Mouse (Mus musculus) lung, embryonic 16.5 days (tissue): Measurements from ENCODE around the gene Ptpn12. TPM values are rescaled to one million over a fixed set of nuclear protein-coding genes. Genes with fewer than 3 reads are reported as not detected.

Source experiments
- ATAC-seq: fragments of 200-750 bp; cut with Nextera tagmentation; 2 replicates; pipeline ENCODE4 v1.8.0; 2017; ENCODE audit warnings: low read depth, mild to moderate bottlenecking, moderate library complexity
- H3K27ac ChIP-seq: fragments of 300-500 bp; sonication (generic); 2 replicates; pipeline ENCODE4 v1.5.1; 2014; ENCODE audit warnings: mild to moderate bottlenecking, control low read depth, low read length
- H3K27me3 ChIP-seq: fragments of 300-500 bp; sonication (generic); 2 replicates; pipeline ENCODE4 v1.6.1; 2014; ENCODE audit warnings: low read depth, low read length, mixed read lengths; ENCODE audit not compliant: control insufficient read depth, insufficient read depth
- H3K36me3 ChIP-seq: fragments of 300-500 bp; sonication (generic); 2 replicates; pipeline ENCODE4 v1.6.1; 2014; ENCODE audit warnings: low read length; ENCODE audit not compliant: control insufficient read depth, insufficient read depth
- H3K4me1 ChIP-seq: fragments of 300-500 bp; sonication (generic); replicated peaks from 2 replicates; pipeline ENCODE4 v1.6.1; 2014; ENCODE audit warnings: low read length, mixed read lengths; ENCODE audit not compliant: control insufficient read depth, insufficient read depth
- H3K4me2 ChIP-seq: fragments of 300-500 bp; sonication (generic); 2 replicates; pipeline ENCODE4 v1.6.1; 2014; ENCODE audit warnings: low read depth, low read length, control low read depth
- H3K4me3 ChIP-seq: fragments of 300-500 bp; sonication (generic); 2 replicates; pipeline ENCODE4 v1.5.1; 2014; ENCODE audit warnings: mild to moderate bottlenecking, low read length, control low read depth
- H3K9ac ChIP-seq: fragments of 300-500 bp; sonication (generic); 2 replicates; pipeline ENCODE4 v1.6.1; 2014; ENCODE audit warnings: low read length, control low read depth
- H3K9me3 ChIP-seq: fragments of 300-500 bp; sonication (generic); 2 replicates; pipeline ENCODE4 v1.6.1; 2016; ENCODE audit warnings: low read length; ENCODE audit not compliant: control insufficient read depth
- WGBS: fragments of 180-500 bp; shearing (Covaris S2); extraction: QIAGEN DNeasy Blood & Tissue Kit; methylation state at CpG from one replicate; pipeline ENCODE4 v1.1.7; 2014; 5-methylcytosine and 5-hydroxymethylcytosine counted together
- polyA plus RNA-seq: library from polyadenylated mRNA; unstranded; fragments of >200 nt; fragmentation: Nextera tagmentation; extraction: Ambion mirVana; gene quantifications from 2 replicates; pipeline ENCODE4 v1.2.1, GENCODE M21; 2015

Ptpn12 gene
- polyA plus RNA-seq, 1 experiment from 2014 or later: 29.4 TPM

DNA sequence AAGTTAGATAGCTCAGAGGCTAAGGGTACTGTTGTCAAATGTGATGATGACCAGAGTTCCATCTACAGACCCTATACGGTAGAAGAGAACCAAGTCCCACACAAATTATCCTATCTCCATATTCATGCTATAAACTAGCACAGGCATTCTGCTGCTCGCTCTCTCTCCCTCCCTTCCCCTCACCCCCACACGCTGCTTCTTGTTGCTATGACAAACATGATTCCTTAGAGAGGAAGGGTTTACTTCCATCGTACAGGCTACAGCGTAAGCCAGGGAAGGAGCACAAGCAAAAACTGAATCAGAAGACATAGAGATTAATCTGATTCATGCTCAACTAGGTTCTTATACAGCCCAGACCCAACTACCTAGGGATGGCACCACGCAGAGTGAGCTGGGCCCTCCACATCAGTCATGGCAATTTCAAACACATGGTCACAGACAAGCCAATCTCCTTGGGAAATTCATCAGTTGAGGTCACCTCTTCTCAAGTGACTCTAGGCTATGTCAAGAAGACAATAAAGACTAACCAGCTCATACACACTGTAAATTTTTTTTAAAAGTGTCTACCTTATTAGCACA lies 21.2 kb downstream of the Ptpn12 start:
- WGBS: 76% methylated on average over 6 of the region's 6 CpGs
- 0 out of 2 replicates have a peak, but pooled peaks cover 5% of the 10 kb centered on the region for H3K4me1 ChIP-seq
- H3K27me3 ChIP-seq: no peaks in the 10 kb centered on the region

DNA sequence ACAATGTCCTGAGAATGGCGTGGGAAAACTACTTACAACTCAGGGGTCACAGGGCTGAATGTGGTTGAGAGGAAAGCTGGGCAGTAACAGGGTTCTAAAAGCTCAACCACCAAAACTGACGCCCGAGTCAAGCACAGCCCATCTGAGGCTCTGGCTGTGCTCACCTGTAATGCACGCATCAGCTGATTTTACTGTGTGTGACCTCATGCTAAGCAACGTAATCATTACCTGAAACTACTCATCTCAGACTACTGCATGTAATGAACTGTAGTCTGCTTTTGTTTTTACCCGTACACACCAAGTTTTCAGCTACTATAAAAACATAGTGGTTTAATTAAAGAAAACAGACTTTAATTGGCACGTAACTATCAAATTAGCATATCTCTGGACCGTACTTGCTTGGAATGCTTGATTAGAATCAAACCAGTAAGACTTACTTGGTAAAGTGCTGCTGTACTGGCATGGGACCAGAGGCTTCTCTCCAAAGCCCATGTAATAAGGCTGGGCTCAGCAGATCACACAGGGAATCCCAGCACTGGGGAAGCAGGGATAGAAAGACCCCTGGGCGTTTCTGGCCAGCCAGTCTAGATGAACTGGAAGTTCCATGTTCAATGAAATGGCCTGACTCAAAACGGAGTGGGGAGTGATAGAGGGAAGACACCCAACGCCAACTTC lies 22.2 kb downstream of the Ptpn12 start:
- H3K4me2 ChIP-seq: no peak overlapping the region
- H3K4me1 ChIP-seq: 0 out of 2 replicates have a peak, but pooled peaks cover 3% of the 10 kb centered on the region
- no peaks in the 10 kb centered on the region for H3K9me3 ChIP-seq
- WGBS: 73% methylated on average over 11 of the region's 11 CpGs
- H3K4me3 ChIP-seq: no peak overlapping the region
- no peaks in the 10 kb centered on the region for H3K27me3 ChIP-seq
- ATAC-seq: no peak
- H3K9ac ChIP-seq: no peak overlapping the region
- peaks cover 2% of the 10 kb centered on the region; the same call in 1 of the 2 replicates for H3K36me3 ChIP-seq
- H3K27ac ChIP-seq: no peak overlapping the region

More for the DNA sequence above, 21.2 kb downstream of the Ptpn12 start:
- Histone ChIP-seq H3K4me3 (no peak overlapping the region), H3K4me2 (no peak overlapping the region), H3K36me3 (no peaks in the 10 kb centered on the region), H3K9me3 (no peaks in the 10 kb centered on the region), H3K27ac (no peak overlapping the region), H3K9ac (no peak overlapping the region)
- no peak for ATAC-seq

DNA sequence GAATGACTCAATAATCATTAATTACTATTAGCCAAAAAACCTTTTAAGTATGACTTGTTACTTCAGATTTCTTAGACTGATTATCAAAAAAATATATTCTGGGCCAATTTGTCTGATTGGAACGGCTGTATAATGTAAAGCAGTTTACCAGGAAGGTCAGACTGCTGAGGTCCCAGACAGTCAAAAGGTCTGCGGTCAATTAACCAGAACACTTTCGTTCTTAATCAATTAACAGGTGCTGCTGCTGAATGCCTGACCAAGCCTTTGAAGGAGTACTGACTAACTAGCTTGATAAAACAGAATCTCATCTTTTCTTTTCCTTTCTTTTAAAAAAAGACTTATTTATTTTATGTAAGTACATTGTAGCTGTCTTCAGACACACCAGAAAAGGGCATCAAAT lies 23.1 kb downstream of the Ptpn12 start:
- H3K27ac ChIP-seq: no peak overlapping the region
- no peak overlapping the region for H3K4me3 ChIP-seq
- H3K9ac ChIP-seq: no peak overlapping the region
- no peak for ATAC-seq
- H3K9me3 ChIP-seq: no peaks in the 10 kb centered on the region
- no peak overlapping the region for H3K4me2 ChIP-seq
- 75% methylated on average over 3 of the region's 3 CpGs for WGBS
- H3K4me1 ChIP-seq: 0 out of 2 replicates have a peak, but pooled peaks cover 2% of the 10 kb centered on the region
- H3K36me3 ChIP-seq: peaks cover 9% of the 10 kb centered on the region
- H3K27me3 ChIP-seq: no peaks in the 10 kb centered on the region

DNA sequence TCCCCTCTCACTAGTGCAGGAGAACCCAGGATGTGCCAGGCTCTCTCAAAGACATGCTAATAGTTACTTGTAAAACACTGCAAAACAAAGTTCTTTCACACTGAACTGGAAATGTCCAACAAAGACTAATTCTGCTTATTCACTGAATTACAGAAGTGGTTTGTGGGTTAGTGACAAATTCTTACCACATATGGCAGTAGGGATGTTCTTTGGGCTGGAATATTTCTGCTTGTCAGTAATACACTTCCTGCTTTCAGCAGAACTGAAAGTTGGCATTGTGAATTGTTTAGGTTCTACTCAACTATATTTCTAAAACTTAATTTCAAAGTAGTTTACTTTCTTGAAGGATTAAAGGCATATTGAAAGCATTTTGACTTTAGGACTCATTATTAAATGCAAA lies 25.5 kb downstream of the Ptpn12 start:
- no peak for ATAC-seq
- Histone ChIP-seq H3K4me2 (no peak overlapping the region), H3K27me3 (no peaks in the 10 kb centered on the region), H3K9ac (no peak overlapping the region), H3K27ac (no peak overlapping the region), H3K4me1 (0 out of 2 replicates have a peak, but pooled peaks cover 2% of the 10 kb centered on the region), H3K9me3 (no peaks in the 10 kb centered on the region), H3K4me3 (no peak overlapping the region), H3K36me3 (peaks cover 9% of the 10 kb centered on the region)

DNA sequence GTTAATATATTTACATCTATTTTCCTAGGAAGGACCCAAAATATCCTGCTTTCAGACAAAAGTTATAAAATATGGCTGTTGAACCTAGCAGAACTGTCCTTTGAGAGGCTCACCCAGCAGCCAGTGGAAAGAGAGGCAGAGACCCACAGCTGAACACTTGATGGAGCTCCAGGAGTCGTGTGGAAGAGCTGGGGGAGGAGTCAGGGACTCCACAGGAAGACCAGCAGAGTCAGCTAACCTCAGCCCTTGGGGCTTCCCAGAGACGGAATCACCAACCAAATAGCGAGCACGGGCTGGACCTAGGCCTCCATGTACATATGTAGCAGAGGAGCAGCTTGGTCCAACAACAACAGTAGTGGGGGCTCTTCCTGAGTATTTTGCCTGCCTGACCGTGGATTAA lies 38.6 kb downstream of the Ptpn12 start:
- WGBS: 53% methylated on average over 5 of the region's 5 CpGs
- Histone ChIP-seq H3K4me1 (no peaks in the 10 kb centered on the region), H3K4me3 (no peak overlapping the region), H3K9ac (no peak overlapping the region), H3K9me3 (no peaks in the 10 kb centered on the region), H3K27ac (no peak overlapping the region), H3K4me2 (no peak overlapping the region), H3K36me3 (peaks cover 22% of the 10 kb centered on the region), H3K27me3 (no peaks in the 10 kb centered on the region)
- no peak for ATAC-seq

DNA sequence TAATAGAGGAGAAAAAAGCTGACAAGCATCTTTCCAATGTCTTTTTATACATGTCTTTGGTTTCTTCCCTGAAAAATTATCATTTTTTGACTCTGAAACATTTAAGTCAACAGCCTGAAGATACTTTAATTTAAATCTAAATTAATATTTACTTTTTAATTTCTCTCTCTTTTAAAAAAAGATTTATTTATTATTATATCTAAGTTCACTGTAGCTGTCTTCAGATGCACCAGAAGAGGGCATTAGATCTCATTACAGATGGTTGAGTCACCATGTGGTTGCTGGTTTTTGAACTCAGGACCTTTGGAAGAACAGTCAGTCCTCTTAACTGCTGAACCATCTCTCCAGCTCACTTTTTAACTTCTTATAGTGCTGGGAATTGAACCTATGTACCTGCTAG lies 44.8 kb downstream of the Ptpn12 start:
- Histone ChIP-seq H3K4me1 (no peaks in the 10 kb centered on the region), H3K4me3 (no peak overlapping the region), H3K9ac (no peak overlapping the region), H3K9me3 (no peaks in the 10 kb centered on the region), H3K4me2 (no peak overlapping the region), H3K36me3 (peaks cover 26% of the 10 kb centered on the region), H3K27ac (no peak overlapping the region), H3K27me3 (no peaks in the 10 kb centered on the region)
- ATAC-seq: no peak

DNA sequence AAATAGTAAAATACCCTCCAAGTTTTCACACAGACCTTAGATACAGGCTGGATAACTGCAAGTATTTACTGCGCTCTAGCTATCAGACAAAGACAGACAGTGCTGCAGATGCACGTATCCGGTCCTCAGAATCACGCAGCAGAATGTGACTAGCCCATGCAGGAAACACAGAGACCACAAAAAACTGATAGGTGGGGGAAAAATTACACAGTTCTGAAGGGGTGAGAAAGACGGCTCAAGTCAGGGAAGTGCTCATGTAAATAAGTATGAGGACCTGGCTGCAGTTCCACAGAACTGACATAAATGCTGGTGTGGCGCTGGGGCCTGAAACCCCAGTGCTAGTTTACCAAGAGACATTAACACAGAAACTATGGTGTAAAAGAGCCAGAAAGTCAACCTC lies 53.0 kb downstream of the Ptpn12 start:
- Histone ChIP-seq H3K9ac (no peak overlapping the region), H3K4me2 (no peak overlapping the region), H3K27ac (no peak overlapping the region), H3K4me1 (no peaks in the 10 kb centered on the region), H3K36me3 (peaks cover 44% of the 10 kb centered on the region), H3K9me3 (no peaks in the 10 kb centered on the region), H3K27me3 (no peaks in the 10 kb centered on the region), H3K4me3 (no peak overlapping the region)
- no peak for ATAC-seq
- WGBS: 84% methylated on average over 6 of the region's 6 CpGs

DNA sequence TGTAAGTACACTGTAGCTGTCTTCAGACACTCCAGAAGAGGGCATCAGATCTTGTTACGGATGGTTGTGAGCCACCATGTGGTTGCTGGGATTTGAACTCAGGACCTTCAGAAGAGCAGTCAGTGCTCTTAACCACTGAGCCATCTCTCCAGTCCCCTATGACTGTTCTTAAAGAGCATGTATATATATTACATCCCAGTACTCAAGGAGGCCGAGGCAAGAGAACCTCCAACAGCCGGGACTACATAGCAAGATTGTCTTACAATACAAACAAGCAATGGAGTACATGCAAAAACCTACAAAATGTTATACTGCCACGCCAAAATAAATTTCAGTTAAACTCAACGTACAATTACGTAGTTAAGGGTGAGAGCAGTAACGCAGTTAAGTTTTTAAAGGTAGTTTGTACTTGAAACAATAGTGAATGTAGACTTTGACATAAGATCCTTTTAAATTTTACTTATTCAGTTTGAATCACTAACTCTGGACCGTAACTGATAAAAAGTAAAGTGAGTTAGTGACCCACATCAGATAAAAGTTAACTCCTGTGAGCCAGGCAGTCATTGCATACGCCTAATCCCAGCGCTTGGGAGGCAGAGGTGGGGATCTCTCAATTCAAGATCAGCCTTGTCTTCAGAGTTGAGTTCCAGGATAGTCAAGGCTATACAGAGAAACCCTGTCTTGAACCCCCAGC lies 53.9 kb downstream of the Ptpn12 start:
- no peaks in the 10 kb centered on the region for H3K4me1 ChIP-seq
- no peak overlapping the region for H3K4me3 ChIP-seq
- no peak overlapping the region for H3K4me2 ChIP-seq
- no peaks in the 10 kb centered on the region for H3K9me3 ChIP-seq
- no peaks in the 10 kb centered on the region for H3K27me3 ChIP-seq
- H3K9ac ChIP-seq: no peak overlapping the region
- WGBS: 91% methylated on average over 10 of the region's 10 CpGs
- peaks cover 53% of the 10 kb centered on the region for H3K36me3 ChIP-seq
- no peak for ATAC-seq
- H3K27ac ChIP-seq: no peak overlapping the region

DNA sequence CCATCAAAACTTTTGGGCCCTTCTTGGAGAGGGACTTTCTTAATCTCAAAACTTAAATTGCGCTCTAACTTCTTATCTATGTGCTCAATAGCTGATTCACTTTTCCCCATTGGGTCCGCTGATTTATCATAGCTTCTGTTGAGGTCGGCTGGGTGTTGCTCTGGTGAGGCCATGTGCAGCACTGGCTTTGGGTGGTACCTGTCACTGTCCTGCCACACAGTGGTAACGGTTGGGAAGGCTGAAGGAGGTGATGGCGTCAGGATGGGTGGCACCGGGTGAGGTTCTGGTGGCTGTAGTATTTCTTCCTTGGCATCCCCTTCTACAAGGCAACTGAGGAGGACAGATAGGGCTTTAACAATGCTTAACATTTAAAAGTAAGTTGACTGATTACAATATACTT lies 57.3 kb downstream of the Ptpn12 start:
- Histone ChIP-seq H3K27me3 (no peaks in the 10 kb centered on the region), H3K27ac (no peak overlapping the region), H3K4me2 (no peak overlapping the region), H3K9me3 (no peaks in the 10 kb centered on the region), H3K9ac (no peak overlapping the region), H3K4me3 (no peak overlapping the region), H3K36me3 (peaks cover 59% of the 10 kb centered on the region), H3K4me1 (no peaks in the 10 kb centered on the region)
- ATAC-seq: no peak
- 91% methylated on average over 6 of the region's 6 CpGs for WGBS
